Mouse (Mus musculus): ENCODE data around the gene Clec3b. TPM values are rescaled to one million over a fixed set of nuclear protein-coding genes. Genes with fewer than 3 reads are reported as not detected.

Gene Clec3b
- polyA plus RNA-seq (2017; shearing (Covaris generic)), result not detected

GRCm38 (mm10) chr9:123150241-123151020 is at the start of gene Clec3b:
Clec3b (plus strand) TSS chr9:123150946.

GRCm38 (mm10) chr9:123112805-123113521 is 37.8 kb upstream of the Clec3b start, which contains the start of the genes Zdhhc3 and Exosc7:
Zdhhc3 (minus strand) TSS chr9:123113205.
Exosc7 (plus strand) TSS chr9:123113215.

Other genes starting within 250 kb of the Clec3b start
- not detected for gene Zfp105, start 227.9 kb upstream of the Clec3b start, polyA plus RNA-seq (2017; shearing (Covaris generic))
- gene 1110059G10Rik, start 199.9 kb upstream of the Clec3b start, polyA plus RNA-seq (2017; shearing (Covaris generic)), result 21.9 TPM
- gene Kif15, start 199.9 kb upstream of the Clec3b start, polyA plus RNA-seq (2017; shearing (Covaris generic)), result 2.0 TPM
- 28.0 TPM for gene Tmem42, start 129.6 kb upstream of the Clec3b start, polyA plus RNA-seq (2017; shearing (Covaris generic))
- 0.46 TPM for gene Tgm4, start 116.2 kb upstream of the Clec3b start, polyA plus RNA-seq (2017; shearing (Covaris generic))
- 68.6 TPM for gene Zdhhc3, start 37.7 kb upstream of the Clec3b start, polyA plus RNA-seq (2017; shearing (Covaris generic))
- gene Exosc7, start 37.7 kb upstream of the Clec3b start, polyA plus RNA-seq (2017; shearing (Covaris generic)), result 55.5 TPM
- gene Cdcp1, start 65.1 kb downstream of the Clec3b start, polyA plus RNA-seq (2017; shearing (Covaris generic)), result not detected
- gene Tmem158, start 109.8 kb downstream of the Clec3b start, polyA plus RNA-seq (2017; shearing (Covaris generic)), result 2.0 TPM
- 488 TPM for gene Lars2, start 216.0 kb downstream of the Clec3b start, polyA plus RNA-seq (2017; shearing (Covaris generic))